Mouse (Mus musculus) stomach, embryonic 16.5 days (tissue): ENCODE measurements at regions not wholly inside any gene's neighbourhood (a gene's known extent, or its start where the extent isn't known, plus 50 kb on each side); places are given as distances from the start of the nearest gene placed in this dataset.

ENCODE experiments used
- ATAC-seq: fragments of 200-750 bp; cut with Nextera tagmentation; 2 replicates; pipeline ENCODE4 v1.8.0; 2017; ENCODE audit warnings: moderate number of reproducible peaks, moderate TSS enrichment; ENCODE audit not compliant: insufficient read depth, low FRiP score
- H3K27ac ChIP-seq: fragments of 300-500 bp; sonication (generic); 2 replicates; pipeline ENCODE4 v1.5.1; 2014; ENCODE audit warnings: low read length
- H3K27me3 ChIP-seq: fragments of 300-500 bp; sonication (generic); 2 replicates; pipeline ENCODE4 v1.6.1; 2014; ENCODE audit warnings: low read length, control low read depth, mixed read lengths; ENCODE audit not compliant: control insufficient read depth, insufficient read depth
- H3K36me3 ChIP-seq: fragments of 300-500 bp; sonication (generic); 2 replicates; pipeline ENCODE4 v1.6.1; 2014; ENCODE audit warnings: low read length; ENCODE audit not compliant: control insufficient read depth, insufficient read depth
- H3K4me1 ChIP-seq: fragments of 300-500 bp; sonication (generic); 2 replicates; pipeline ENCODE4 v1.6.1; 2014; ENCODE audit warnings: low read length, control low read depth, mixed read lengths; ENCODE audit not compliant: control insufficient read depth, insufficient read depth
- H3K4me2 ChIP-seq: fragments of 300-500 bp; sonication (generic); 2 replicates; pipeline ENCODE4 v1.6.1; 2014; ENCODE audit warnings: low read depth, low read length, mixed read lengths
- H3K4me3 ChIP-seq: fragments of 300-500 bp; sonication (generic); replicated peaks from 2 replicates; pipeline ENCODE4 v1.5.1; 2014; ENCODE audit warnings: mild to moderate bottlenecking, low read length
- H3K9ac ChIP-seq: fragments of 300-500 bp; sonication (generic); 2 replicates; pipeline ENCODE4 v1.6.1; 2014; ENCODE audit warnings: low read length
- H3K9me3 ChIP-seq: fragments of 300-500 bp; sonication (generic); replicated peaks from 2 replicates; pipeline ENCODE4 v1.6.1; 2016; ENCODE audit warnings: low read length, control low read depth; ENCODE audit not compliant: control insufficient read depth
- WGBS: fragments of 180-500 bp; shearing (Covaris S2); extraction: QIAGEN DNeasy Blood & Tissue Kit; methylation state at CpG from one replicate; pipeline ENCODE4 v1.1.7; 2014; 5-methylcytosine and 5-hydroxymethylcytosine counted together

- Histone ChIP-seq H3K4me1 (peaks cover 6% of the 10 kb centered on the region; the same call in 1 of the 2 replicates), H3K27ac (no peak overlapping the region), H3K9me3 (no peaks in the 10 kb centered on the region), H3K27me3 (no peaks in the 10 kb centered on the region), H3K4me3 (no peak overlapping the region), H3K9ac (no peak overlapping the region), H3K36me3 (no peaks in the 10 kb centered on the region), H3K4me2 (no peak overlapping the region)
- no peak for ATAC-seq
- WGBS: 60% methylated on average over 9 of the region's 9 CpGs
These were observed 58.5 kb upstream of the Top1 start for GRCm38 (mm10) chr2:160587015-160587835.

- Histone ChIP-seq H3K4me2 (no peak overlapping the region), H3K4me3 (no peak overlapping the region), H3K27ac (no peak overlapping the region), H3K36me3 (no peaks in the 10 kb centered on the region), H3K9ac (no peak overlapping the region), H3K27me3 (no peaks in the 10 kb centered on the region), H3K4me1 (peaks cover 6% of the 10 kb centered on the region; the same call in 1 of the 2 replicates), H3K9me3 (no peaks in the 10 kb centered on the region)
- ATAC-seq: no peak
- WGBS: 87% methylated on average over 9 of the region's 9 CpGs
These were observed 57.3 kb upstream of the Top1 start for GRCm38 (mm10) chr2:160588401-160588800.

GRCm38 (mm10) chr2:160590209-160590910, 55.3 kb upstream of the Top1 start:
- Histone ChIP-seq H3K27me3 (no peaks in the 10 kb centered on the region), H3K4me1 (peaks cover 6% of the 10 kb centered on the region; the same call in 1 of the 2 replicates), H3K27ac (no peak overlapping the region), H3K36me3 (no peaks in the 10 kb centered on the region), H3K4me3 (no peak overlapping the region), H3K9me3 (no peaks in the 10 kb centered on the region), H3K9ac (no peak overlapping the region), H3K4me2 (no peak overlapping the region)
- WGBS: 32% methylated on average over 13 of the region's 13 CpGs
- peak; percentile 12; the same call in 1 of the 2 replicates for ATAC-seq

- ATAC-seq: no peak
- WGBS: 78% methylated on average over 18 of the region's 18 CpGs
- H3K9me3 ChIP-seq: no peaks in the 10 kb centered on the region
- peaks cover 6% of the 10 kb centered on the region; the same call in 1 of the 2 replicates for H3K4me1 ChIP-seq
- H3K9ac ChIP-seq: no peak overlapping the region
- no peak overlapping the region for H3K27ac ChIP-seq
- H3K27me3 ChIP-seq: no peaks in the 10 kb centered on the region
- H3K4me3 ChIP-seq: no peak overlapping the region
- no peak overlapping the region for H3K4me2 ChIP-seq
- H3K36me3 ChIP-seq: no peaks in the 10 kb centered on the region
These were observed 54.1 kb upstream of the Top1 start for GRCm38 (mm10) chr2:160591446-160592180.

- ATAC-seq: no peak
- Histone ChIP-seq H3K9ac (no peak overlapping the region), H3K27me3 (no peaks in the 10 kb centered on the region), H3K4me3 (no peak overlapping the region), H3K4me1 (peaks cover 6% of the 10 kb centered on the region; the same call in 1 of the 2 replicates), H3K4me2 (no peak overlapping the region), H3K36me3 (no peaks in the 10 kb centered on the region), H3K9me3 (no peaks in the 10 kb centered on the region), H3K27ac (no peak overlapping the region)
- WGBS: 4% methylated on average over 2 of the region's 2 CpGs
These were observed 52.7 kb upstream of the Top1 start for GRCm38 (mm10) chr2:160593035-160593434.
